Mouse (Mus musculus) brain, embryonic 14.5 days (tissue): ENCODE data around the gene Vapb.

Source experiments
- CTCF ChIP-seq: fragments of 200-500 bp; IDR thresholded peaks from 2 replicates; pipeline ENCODE4 v1.5.1; 2012; ENCODE audit warnings: inconsistent platforms, mild to moderate bottlenecking, moderate library complexity, borderline replicate concordance; ENCODE audit not compliant: insufficient read depth, insufficient read length; ENCODE audit errors: extremely low read depth
- POLR2A ChIP-seq: fragments of 200-500 bp; IDR thresholded peaks from 2 replicates; pipeline ENCODE4 v1.6.1; 2012; ENCODE audit warnings: mild to moderate bottlenecking, inconsistent platforms, borderline replicate concordance; ENCODE audit not compliant: poor library complexity, insufficient read depth, insufficient read length, severe bottlenecking; ENCODE audit errors: extremely low read depth

DNA sequence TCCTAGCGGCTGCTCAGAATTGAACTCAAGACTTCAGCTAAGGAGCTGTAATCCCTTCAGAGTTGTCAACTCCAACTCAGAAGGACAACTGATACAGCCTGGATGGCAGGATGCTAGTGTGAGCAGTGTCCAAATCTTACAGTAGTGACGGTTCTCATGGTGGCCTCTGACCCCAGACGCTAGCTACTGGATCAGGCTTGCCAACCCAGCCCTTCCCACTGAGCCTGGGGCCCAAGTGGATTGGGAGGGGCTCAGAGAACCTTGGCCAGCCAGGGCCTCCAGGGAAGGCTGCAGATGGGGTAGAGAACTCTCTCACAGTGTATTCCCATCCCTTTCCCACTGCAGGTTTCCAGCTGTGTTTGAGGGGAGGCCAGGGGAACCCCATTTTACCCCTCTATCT, 65.6 kb downstream of the Vapb start:
- no peak for TF ChIP-seq CTCF
- TF ChIP-seq POLR2A, result no peak
